Mouse (Mus musculus): ENCODE data around the gene Gpatch2. TPM values are rescaled to one million over a fixed set of nuclear protein-coding genes. Genes with fewer than 3 reads are reported as not detected.
A peak's percentile ranks its signal among the peaks of the same experiment; 100 is the strongest.

The Gpatch2 gene
- polyA plus RNA-seq (2014; fragmentation: Nextera tagmentation; extraction: Ambion mirVana), result 27.2 and 30.8 TPM in 2 replicates

DNA sequence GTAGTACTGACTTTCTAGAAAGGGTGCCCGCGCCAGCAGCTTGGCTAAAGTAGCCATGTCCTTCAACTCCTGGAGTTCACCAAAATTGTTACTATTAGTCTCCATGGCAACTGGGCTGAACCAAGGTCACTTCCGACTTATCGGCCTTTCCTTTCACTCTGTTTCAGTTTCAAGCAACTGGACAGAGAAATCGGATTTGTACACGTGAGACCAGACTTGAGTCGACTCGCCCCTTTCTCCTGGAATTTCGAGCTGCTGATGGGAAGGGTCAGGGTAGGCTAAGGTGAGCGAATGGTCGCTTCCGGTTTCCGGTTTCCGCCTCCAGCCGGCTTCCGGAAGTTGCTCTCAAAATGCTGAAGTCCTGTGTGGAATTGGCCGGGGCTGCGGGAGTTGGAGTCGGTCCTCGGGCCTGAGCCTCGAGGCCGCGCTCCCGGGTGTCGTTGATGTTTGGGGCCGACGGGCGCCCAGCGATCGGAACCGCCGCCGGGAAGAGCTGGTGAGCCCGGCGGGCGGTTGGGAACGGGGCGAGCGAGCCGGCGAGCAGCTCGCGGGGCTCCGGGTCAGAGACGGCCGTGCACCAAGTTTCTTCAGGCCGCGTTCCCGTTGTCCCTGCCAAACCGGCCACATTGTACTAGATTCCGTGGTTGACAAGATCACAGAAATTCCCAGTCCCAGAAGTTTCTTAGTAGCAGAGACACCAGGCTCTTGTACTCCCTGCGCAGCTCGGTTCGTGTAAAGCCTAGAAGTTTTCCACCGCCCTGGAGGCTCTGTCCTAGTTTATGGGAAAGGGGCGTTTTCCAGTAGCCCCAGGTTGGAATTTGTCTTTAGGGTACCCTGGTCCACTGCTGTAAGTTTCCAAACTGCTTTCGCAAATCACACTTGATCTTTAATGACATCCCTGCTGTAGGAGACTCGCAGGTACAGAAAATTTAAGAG, at the start of gene Gpatch2, which contains the start of gene Spata17:
Gpatch2 (plus strand) TSS at position 328 of the 936 bp plus-strand sequence.
Spata17 (minus strand) TSS at position 285 of the 936 bp plus-strand sequence.
- peaks cover 3% of the 10 kb centered on the region; the same call in 1 of the 2 replicates for H3K4me1 ChIP-seq (replicated peaks; ENCODE audit: control insufficient read depth, insufficient read depth, low read length)
- H3K4me3 ChIP-seq (ENCODE audit: low read depth, low read length), result peak within 1 kb of the TSS; percentile 69
- DNase-seq (ENCODE audit: low spot score) (peak; percentile 86), ATAC-seq (replicated peaks; ENCODE audit: low FRiP score) (peak; percentile 93)
- no peaks in the 10 kb centered on the region for H3K36me3 ChIP-seq (ENCODE audit: control insufficient read depth, insufficient read depth, low read length)
- WGBS, result 1% methylated on average over 58 of the region's 58 CpGs
- H3K9ac ChIP-seq (ENCODE audit: low read length), result peak within 1 kb of the TSS; percentile 74
- H3K4me2 ChIP-seq (ENCODE audit: low read depth, low read length, severe bottlenecking), result peak within 1 kb of the TSS; percentile 60
- no peaks in the 10 kb centered on the region for H3K27me3 ChIP-seq (ENCODE audit: control insufficient read depth, insufficient read depth, low read length)
- peak within 1 kb of the TSS; percentile 53; the same call in 1 of the 2 replicates for H3K27ac ChIP-seq (ENCODE audit: low read depth, low read length)
- H3K9me3 ChIP-seq (ENCODE audit: control insufficient read depth, low read length), result no peaks in the 10 kb centered on the region

DNA sequence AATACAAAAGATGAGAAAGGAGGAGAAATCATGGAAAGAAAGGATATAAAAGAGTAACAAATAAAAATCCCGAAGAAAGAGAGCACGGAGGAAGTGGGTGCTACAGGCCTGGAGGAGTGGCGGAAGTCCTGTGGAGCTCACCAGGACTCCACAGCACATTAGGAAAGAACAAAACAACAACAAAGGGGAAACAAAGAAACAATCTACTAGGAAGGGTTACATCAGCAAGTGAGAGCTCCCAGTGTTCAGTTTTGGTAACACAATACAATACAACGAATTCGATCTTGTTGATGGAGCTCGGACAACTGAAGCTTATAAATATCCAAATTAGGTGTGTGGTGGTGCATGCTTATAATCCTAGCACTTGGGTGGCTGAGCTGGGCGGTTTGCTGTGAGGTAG, 45.7 kb upstream of the Gpatch2 start:
- WGBS, result 66% methylated on average over 7 of the region's 7 CpGs
- Histone ChIP-seq H3K4me2 (ENCODE audit: low read depth, low read length, severe bottlenecking) (no peak overlapping the region), H3K27ac (ENCODE audit: low read depth, low read length) (no peak overlapping the region), H3K36me3 (ENCODE audit: control insufficient read depth, insufficient read depth, low read length) (no peaks in the 10 kb centered on the region), H3K4me3 (ENCODE audit: low read depth, low read length) (no peak overlapping the region), H3K9me3 (ENCODE audit: control insufficient read depth, low read length) (no peaks in the 10 kb centered on the region), H3K27me3 (ENCODE audit: control insufficient read depth, insufficient read depth, low read length) (no peaks in the 10 kb centered on the region), H3K9ac (ENCODE audit: low read length) (no peak overlapping the region), H3K4me1 (replicated peaks; ENCODE audit: control insufficient read depth, insufficient read depth, low read length) (no peaks in the 10 kb centered on the region)
- no peak for ATAC-seq (replicated peaks; ENCODE audit: low FRiP score)
- DNase-seq (ENCODE audit: low spot score), result no peak

DNA sequence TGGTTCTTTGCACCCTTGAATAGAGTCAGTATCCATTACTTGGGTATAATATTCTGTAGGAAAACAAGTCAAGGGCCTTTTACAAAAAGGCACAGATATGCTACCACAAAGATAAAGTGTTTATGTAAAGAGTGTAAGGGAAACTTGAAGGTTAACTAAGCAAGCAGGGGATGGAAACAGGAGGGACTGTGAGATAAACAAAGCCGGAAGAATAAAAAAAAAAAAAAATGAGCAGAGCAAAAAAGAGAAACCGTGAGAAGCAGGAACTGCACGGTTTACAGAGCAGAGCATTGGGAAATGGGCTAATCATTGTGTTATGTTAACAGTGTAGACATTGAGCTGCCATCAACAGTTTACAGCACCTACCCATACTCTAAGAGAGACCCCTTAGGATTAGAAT, 44.9 kb upstream of the Gpatch2 start:
- 81% methylated on average over 3 of the region's 3 CpGs for WGBS
- DNase-seq (ENCODE audit: low spot score) (no peak), ATAC-seq (replicated peaks; ENCODE audit: low FRiP score) (no peak)
- Histone ChIP-seq H3K4me1 (replicated peaks; ENCODE audit: control insufficient read depth, insufficient read depth, low read length) (no peaks in the 10 kb centered on the region), H3K36me3 (ENCODE audit: control insufficient read depth, insufficient read depth, low read length) (no peaks in the 10 kb centered on the region), H3K9ac (ENCODE audit: low read length) (no peak overlapping the region), H3K4me3 (ENCODE audit: low read depth, low read length) (no peak overlapping the region), H3K9me3 (ENCODE audit: control insufficient read depth, low read length) (no peaks in the 10 kb centered on the region), H3K4me2 (ENCODE audit: low read depth, low read length, severe bottlenecking) (no peak overlapping the region), H3K27ac (ENCODE audit: low read depth, low read length) (no peak overlapping the region), H3K27me3 (ENCODE audit: control insufficient read depth, insufficient read depth, low read length) (no peaks in the 10 kb centered on the region)

GRCm38 (mm10) chr1:187175991-187176390, 39.3 kb upstream of the Gpatch2 start:
- Histone ChIP-seq H3K36me3 (ENCODE audit: control insufficient read depth, insufficient read depth, low read length) (no peaks in the 10 kb centered on the region), H3K4me2 (ENCODE audit: low read depth, low read length, severe bottlenecking) (no peak overlapping the region), H3K9me3 (ENCODE audit: control insufficient read depth, low read length) (no peaks in the 10 kb centered on the region), H3K27me3 (ENCODE audit: control insufficient read depth, insufficient read depth, low read length) (no peaks in the 10 kb centered on the region), H3K4me3 (ENCODE audit: low read depth, low read length) (no peak overlapping the region), H3K27ac (ENCODE audit: low read depth, low read length) (no peak overlapping the region), H3K4me1 (replicated peaks; ENCODE audit: control insufficient read depth, insufficient read depth, low read length) (no peaks in the 10 kb centered on the region), H3K9ac (ENCODE audit: low read length) (no peak overlapping the region)
- WGBS, result 95% methylated on average over 1 of the region's 1 CpGs
- no peak for ATAC-seq (replicated peaks; ENCODE audit: low FRiP score)
- no peak for DNase-seq (ENCODE audit: low spot score)

DNA sequence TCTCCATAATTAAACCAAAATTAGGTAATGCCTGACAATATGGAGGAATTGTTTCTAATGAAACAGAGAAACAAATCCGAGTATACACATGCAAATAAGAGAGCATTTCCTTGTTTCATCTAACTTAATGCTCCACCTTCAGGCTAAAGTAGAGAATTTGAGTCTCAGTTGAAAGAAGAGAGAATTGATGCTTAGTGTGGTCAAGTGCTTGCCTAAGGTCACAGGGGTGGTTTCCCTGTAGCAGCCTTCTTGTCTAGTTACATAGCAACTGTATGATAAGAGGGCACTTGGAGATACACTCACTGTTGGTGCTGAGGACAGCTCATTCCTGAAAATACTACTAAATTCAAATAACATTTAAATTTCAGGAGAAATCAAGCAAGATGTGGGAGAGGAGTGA, 36.8 kb upstream of the Gpatch2 start:
- no peak overlapping the region for H3K9ac ChIP-seq (ENCODE audit: low read length)
- no peak overlapping the region for H3K27ac ChIP-seq (ENCODE audit: low read depth, low read length)
- H3K36me3 ChIP-seq (ENCODE audit: control insufficient read depth, insufficient read depth, low read length), result no peaks in the 10 kb centered on the region
- H3K4me1 ChIP-seq (replicated peaks; ENCODE audit: control insufficient read depth, insufficient read depth, low read length), result no peaks in the 10 kb centered on the region
- no peaks in the 10 kb centered on the region for H3K9me3 ChIP-seq (ENCODE audit: control insufficient read depth, low read length)
- H3K4me3 ChIP-seq (ENCODE audit: low read depth, low read length), result no peak overlapping the region
- no peak overlapping the region for H3K4me2 ChIP-seq (ENCODE audit: low read depth, low read length, severe bottlenecking)
- DNase-seq (ENCODE audit: low spot score) (no peak), ATAC-seq (replicated peaks; ENCODE audit: low FRiP score) (no peak)
- 66% methylated on average over 1 of the region's 1 CpGs for WGBS
- H3K27me3 ChIP-seq (ENCODE audit: control insufficient read depth, insufficient read depth, low read length), result no peaks in the 10 kb centered on the region

DNA sequence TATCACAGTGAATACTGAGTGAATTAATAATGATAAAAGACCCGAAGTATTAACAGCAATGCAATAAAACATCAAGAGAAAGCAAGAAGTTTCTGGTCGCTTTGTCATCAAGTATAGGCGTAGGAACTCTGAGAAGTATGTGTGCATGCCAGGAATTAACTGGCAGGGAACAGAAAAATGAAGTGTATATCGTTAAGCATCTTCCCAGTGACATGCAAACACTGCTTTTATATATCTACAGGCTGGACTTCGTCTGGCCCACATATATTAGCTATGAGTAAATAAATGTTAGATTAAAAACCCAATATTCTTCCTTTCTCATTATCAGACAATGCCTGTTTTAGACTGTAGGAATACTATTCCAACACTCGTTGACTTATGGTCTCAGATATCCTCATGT, 9.8 kb upstream of the Gpatch2 start:
- H3K4me1 ChIP-seq (replicated peaks; ENCODE audit: control insufficient read depth, insufficient read depth, low read length), result no peaks in the 10 kb centered on the region
- 87% methylated on average over 6 of the region's 6 CpGs for WGBS
- DNase-seq (ENCODE audit: low spot score) (no peak), ATAC-seq (replicated peaks; ENCODE audit: low FRiP score) (no peak)
- no peaks in the 10 kb centered on the region for H3K27me3 ChIP-seq (ENCODE audit: control insufficient read depth, insufficient read depth, low read length)
- no peak overlapping the region for H3K4me2 ChIP-seq (ENCODE audit: low read depth, low read length, severe bottlenecking)
- no peaks in the 10 kb centered on the region for H3K36me3 ChIP-seq (ENCODE audit: control insufficient read depth, insufficient read depth, low read length)
- H3K9ac ChIP-seq (ENCODE audit: low read length), result no peak overlapping the region
- no peak overlapping the region for H3K4me3 ChIP-seq (ENCODE audit: low read depth, low read length)
- no peak overlapping the region for H3K27ac ChIP-seq (ENCODE audit: low read depth, low read length)
- H3K9me3 ChIP-seq (ENCODE audit: control insufficient read depth, low read length), result no peaks in the 10 kb centered on the region

DNA sequence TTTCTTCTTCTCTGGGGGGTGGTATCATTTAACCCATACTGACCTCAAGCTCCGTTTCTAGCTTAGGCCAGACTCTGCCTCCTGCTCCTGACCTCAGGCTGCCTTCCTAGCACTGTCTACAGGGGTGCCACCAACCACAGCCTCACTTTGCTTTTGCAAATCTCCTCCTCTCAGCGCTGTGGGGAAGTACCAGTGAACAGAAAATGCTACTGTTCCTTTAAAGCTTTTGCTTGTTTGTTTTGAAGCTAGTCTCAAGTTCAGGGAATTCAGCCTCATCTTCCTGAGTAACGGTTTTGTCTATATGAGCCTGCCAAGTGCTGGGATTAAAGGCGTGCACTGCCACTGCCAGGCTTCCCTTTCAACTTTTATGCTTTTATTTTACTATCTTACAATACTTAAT, 5.8 kb upstream of the Gpatch2 start:
- no peaks in the 10 kb centered on the region for H3K36me3 ChIP-seq (ENCODE audit: control insufficient read depth, insufficient read depth, low read length)
- H3K4me2 ChIP-seq (ENCODE audit: low read depth, low read length, severe bottlenecking), result no peak overlapping the region
- no peak overlapping the region for H3K27ac ChIP-seq (ENCODE audit: low read depth, low read length)
- no peak overlapping the region for H3K9ac ChIP-seq (ENCODE audit: low read length)
- no peaks in the 10 kb centered on the region for H3K9me3 ChIP-seq (ENCODE audit: control insufficient read depth, low read length)
- H3K4me1 ChIP-seq (replicated peaks; ENCODE audit: control insufficient read depth, insufficient read depth, low read length), result no peaks in the 10 kb centered on the region
- DNase-seq (ENCODE audit: low spot score), result no peak
- no peak for ATAC-seq (replicated peaks; ENCODE audit: low FRiP score)
- no peak overlapping the region for H3K4me3 ChIP-seq (ENCODE audit: low read depth, low read length)
- H3K27me3 ChIP-seq (ENCODE audit: control insufficient read depth, insufficient read depth, low read length), result no peaks in the 10 kb centered on the region
- 63% methylated on average over 4 of the region's 4 CpGs for WGBS

GRCm38 (mm10) chr1:187210736-187211135, 4.6 kb upstream of the Gpatch2 start:
- 89% methylated on average over 4 of the region's 4 CpGs for WGBS
- ATAC-seq (replicated peaks; ENCODE audit: low FRiP score) (no peak), DNase-seq (ENCODE audit: low spot score) (no peak)
- Histone ChIP-seq H3K9me3 (ENCODE audit: control insufficient read depth, low read length) (no peaks in the 10 kb centered on the region), H3K36me3 (ENCODE audit: control insufficient read depth, insufficient read depth, low read length) (no peaks in the 10 kb centered on the region), H3K4me2 (ENCODE audit: low read depth, low read length, severe bottlenecking) (no peak overlapping the region), H3K4me1 (replicated peaks; ENCODE audit: control insufficient read depth, insufficient read depth, low read length) (no peaks in the 10 kb centered on the region), H3K27ac (ENCODE audit: low read depth, low read length) (no peak overlapping the region), H3K9ac (ENCODE audit: low read length) (no peak overlapping the region), H3K27me3 (ENCODE audit: control insufficient read depth, insufficient read depth, low read length) (no peaks in the 10 kb centered on the region), H3K4me3 (ENCODE audit: low read depth, low read length) (no peak overlapping the region)

Data from forebrain, embryonic 11.5 days (tissue).